Mouse (Mus musculus): ENCODE data around the gene Sh3glb1. TPM values are rescaled to one million over a fixed set of nuclear protein-coding genes. Genes with fewer than 3 reads are reported as not detected.
A peak's percentile ranks its signal among the peaks of the same experiment; 100 is the strongest.
"Not testable (repeated sequence)": the region's sequence is repeated elsewhere in the genome, so short reads cannot be mapped to it uniquely, and the experiment has no call there.

Gene Sh3glb1
- total RNA-seq (2022) = 10 to 100 TPM; 57.9 to 72.0 (median 62.5) TPM

GRCm38 (mm10) chr3:144719901-144720747 is at the start of gene Sh3glb1:
Sh3glb1 (minus strand) TSS chr3:144720335.
- peak; percentile 90 to 96 for DNase-seq (ENCODE audit: low spot score in 2 of 2)

- DNase-seq (ENCODE audit: low spot score in 2 of 2) = no peak
Observed at GRCm38 (mm10) chr3:144765161-144765560, 45.0 kb upstream of the Sh3glb1 start.

DNA sequence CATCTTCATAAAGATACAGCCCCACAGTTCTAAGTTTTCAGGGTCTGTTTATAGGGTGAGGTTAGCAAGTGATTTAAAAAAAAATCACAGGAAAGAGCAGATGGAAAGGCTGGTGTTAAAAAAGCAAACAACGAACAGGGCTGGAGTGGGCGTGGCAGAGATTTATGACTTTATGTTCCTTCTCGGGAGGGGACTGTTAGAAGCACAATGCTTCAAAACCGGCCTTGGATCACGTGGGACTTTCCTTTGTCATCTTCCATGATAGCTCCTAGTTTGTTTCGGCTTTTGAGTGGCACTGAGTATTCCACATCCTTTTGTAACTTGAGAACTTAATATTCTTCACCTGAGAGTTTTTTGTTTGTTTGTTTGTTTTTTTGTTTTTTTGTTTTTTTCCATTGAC is 41.3 kb upstream of the Sh3glb1 start:
- no peak for DNase-seq (ENCODE audit: low spot score in 2 of 2)

GRCm38 (mm10) chr3:144760592-144761309 is 40.6 kb upstream of the Sh3glb1 start, which contains the start of gene Clca3a1:
Clca3a1 (minus strand) TSS chr3:144760977.
- no peak for DNase-seq (ENCODE audit: low spot score in 2 of 2)

GRCm38 (mm10) chr3:144759719-144760118 is 39.6 kb upstream of the Sh3glb1 start:
- DNase-seq (ENCODE audit: low spot score in 2 of 2) = no peak

DNA sequence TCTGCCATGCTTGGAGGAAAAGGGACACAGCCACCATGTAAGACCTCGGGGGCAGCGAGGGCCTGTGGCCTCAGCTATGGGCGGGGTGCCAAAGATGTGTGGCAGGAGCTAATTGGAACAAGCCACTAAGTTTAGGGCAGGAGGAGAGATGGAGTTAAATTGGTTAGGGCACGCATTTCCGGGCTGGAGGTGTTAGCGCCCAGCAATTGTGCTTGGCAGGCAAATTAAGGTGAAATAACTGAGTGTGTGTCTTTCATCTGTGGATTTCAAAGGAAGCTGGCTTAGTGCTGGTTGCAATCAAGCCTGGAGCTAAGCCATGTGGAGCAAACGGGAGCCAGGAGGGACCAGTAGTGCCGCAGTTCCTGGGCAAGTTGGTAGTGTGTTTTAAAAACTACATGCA is 36.0 kb upstream of the Sh3glb1 start:
- DNase-seq (ENCODE audit: low spot score in 2 of 2) = not testable (repeated sequence)

DNA sequence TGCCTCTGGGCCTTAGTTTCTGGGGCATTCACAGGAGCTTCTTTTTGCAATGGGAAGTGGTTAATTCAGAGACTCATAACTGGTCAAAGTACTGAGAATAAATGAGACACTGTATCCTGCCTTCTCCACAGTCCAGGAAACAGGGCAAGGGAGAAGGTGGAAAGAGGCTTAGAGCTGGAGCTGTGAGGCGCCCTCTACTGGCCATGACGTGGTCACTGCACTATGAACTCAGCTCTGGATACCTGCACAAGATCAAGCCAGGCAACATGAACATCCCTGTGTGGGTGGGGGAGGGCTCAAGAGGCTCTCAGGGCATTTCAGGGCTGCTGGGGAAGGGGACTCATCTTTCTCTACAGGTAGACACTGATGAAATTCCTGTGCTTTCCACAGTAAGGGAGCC is 33.0 kb upstream of the Sh3glb1 start:
- DNase-seq (ENCODE audit: low spot score in 2 of 2) = no peak

DNA sequence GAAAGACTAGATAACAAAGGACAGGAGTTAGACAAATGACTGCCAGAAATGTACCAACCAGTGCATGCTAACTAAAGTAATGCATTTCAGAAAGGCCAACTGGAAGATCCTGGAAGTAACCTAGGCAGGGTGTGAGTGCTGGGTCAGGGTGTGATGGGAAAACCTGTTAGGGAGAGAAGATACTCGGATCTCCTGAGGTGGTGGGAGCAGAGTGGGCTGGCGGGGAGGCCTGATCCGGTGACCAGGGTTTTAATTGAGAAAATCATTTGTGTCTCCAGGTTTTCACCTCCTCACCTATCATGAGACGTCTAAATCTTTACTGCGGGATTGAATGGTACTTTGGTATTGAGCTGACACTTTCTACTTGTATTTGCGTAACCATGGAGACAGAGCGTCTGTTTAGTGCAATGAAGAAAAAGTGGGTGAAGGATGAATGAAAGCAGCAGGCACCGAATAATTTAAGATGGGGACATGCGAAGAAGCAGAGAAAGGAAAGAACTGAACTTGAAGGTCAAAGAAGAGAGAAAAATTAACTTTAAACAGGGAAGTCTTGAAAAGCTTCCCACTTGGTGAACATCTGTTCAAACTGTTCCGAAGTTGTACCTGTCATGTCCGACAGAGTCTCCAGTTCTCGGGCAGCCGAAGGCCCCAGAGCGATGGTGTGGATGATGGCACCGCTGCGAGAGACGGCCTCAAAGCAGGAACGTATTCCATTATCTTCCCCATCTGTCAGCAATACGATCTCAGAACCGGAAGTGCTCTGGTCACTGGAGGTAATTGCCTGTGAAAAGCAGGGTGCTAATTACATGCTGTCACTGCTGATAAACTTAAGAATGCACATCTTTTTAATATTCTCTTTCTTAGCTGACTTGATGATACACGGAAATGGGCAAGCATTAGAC is 29.2 kb upstream of the Sh3glb1 start:
- DNase-seq (ENCODE audit: low spot score in 2 of 2) = not testable (repeated sequence)

DNA sequence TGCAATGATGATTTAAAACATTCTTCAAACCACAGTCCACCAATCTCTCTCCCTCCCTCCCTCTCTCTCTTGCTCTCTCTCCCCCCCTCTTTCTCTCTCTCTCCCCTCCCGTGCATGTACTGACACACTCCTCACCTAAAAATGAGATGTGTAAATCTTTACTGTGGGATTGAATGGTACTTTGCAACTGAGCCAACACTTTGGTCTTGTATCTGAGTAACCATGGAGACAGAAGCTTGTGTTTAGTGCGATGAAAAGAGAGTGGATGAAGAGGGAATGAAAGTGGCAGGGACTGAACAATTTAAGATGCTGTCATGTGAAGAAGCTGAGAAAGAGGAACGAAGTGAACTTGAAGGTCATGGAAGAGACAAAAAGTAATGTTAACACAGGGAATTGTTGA is 27.6 kb upstream of the Sh3glb1 start:
- DNase-seq (ENCODE audit: low spot score in 2 of 2) = not testable (repeated sequence)

GRCm38 (mm10) chr3:144738396-144738795 is 18.3 kb upstream of the Sh3glb1 start:
- not testable (repeated sequence) for DNase-seq (ENCODE audit: low spot score in 2 of 2)

DNA sequence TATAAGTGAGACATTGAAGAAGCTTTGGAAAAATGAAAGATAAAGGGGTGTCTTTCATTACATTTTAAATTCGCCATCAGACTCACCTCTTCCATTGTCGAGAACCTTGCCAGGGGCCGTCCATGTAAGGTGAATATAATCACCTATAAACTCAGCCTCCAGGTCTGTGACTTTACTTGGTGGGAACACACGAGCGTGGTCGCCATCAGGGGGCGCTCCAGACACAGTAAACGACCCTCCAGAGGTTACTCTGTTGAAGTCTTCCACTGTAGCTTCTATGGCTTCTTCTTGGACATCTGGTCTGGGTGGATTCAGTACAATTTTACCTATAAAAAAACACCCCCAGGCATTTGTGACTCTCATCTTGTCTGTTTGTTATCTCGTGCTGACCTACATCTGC is 16.7 kb upstream of the Sh3glb1 start:
- peak in 1 of 2 experiments; percentile 38 for DNase-seq (ENCODE audit: low spot score in 2 of 2)

GRCm38 (mm10) chr3:144723455-144723854 is 3.3 kb upstream of the Sh3glb1 start:
- peak in 1 of 2 experiments; percentile 58 for DNase-seq (ENCODE audit: low spot score in 2 of 2)

DNA sequence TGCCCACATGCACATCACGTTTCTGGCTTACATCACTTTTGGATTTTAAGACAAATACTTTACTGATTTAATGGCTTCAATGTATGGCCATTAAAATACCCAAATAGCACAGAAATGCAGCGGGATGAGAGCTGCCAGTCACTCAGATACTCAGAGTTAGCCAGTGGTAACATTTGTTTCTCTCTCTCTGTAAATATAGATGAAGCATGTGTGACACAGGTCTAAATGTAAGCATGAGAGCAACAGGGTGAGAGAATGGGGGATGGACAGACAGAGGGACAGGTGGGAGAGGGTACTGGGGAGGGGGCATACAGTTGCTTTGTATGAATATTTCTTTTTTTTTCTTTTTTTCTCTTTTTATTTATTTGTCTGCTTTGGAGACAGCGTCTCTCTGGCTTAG is 2.4 kb upstream of the Sh3glb1 start:
- DNase-seq (ENCODE audit: low spot score in 2 of 2) = not testable (repeated sequence)

- DNase-seq (ENCODE audit: low spot score in 2 of 2) = no peak
Observed at GRCm38 (mm10) chr3:144721860-144722256, 1.7 kb upstream of the Sh3glb1 start.

DNA sequence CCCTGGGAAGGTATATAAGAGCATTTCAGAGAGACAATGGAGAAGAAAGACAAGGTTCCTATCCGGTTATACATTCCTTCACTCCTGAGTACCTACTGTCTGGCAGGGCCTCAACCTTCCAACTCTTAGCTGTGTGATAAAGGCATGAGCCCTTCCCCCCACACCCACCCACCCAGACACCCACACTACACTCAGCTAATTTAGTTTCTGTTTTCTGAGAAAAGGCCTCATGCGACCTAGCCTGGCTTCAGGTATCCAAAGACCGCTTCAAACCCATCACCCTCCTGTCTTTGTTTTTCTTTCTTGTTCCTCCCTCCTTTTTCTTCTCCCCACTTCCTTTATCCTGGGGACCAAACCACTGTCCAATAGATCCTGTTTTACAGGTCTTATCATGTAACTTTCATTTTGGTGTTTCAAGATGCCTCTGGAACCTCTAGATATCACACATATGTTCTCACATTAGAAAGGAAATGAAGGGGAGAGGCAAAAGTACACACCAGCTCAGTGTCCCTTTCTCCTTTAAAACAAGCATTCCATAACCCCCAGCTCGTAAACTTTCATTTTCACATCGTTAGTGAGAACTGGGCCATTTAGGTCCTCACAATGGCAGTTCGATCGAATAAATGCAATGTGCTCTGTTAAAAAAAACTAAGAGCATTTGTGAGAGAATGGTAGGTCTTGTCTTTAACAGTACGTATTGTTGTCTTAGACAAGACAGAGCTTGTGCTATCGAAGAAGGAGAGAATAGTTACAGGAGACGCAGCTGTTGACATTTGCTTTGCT is 1.1 kb upstream of the Sh3glb1 start:
- DNase-seq (ENCODE audit: low spot score in 2 of 2) = no peak

DNA sequence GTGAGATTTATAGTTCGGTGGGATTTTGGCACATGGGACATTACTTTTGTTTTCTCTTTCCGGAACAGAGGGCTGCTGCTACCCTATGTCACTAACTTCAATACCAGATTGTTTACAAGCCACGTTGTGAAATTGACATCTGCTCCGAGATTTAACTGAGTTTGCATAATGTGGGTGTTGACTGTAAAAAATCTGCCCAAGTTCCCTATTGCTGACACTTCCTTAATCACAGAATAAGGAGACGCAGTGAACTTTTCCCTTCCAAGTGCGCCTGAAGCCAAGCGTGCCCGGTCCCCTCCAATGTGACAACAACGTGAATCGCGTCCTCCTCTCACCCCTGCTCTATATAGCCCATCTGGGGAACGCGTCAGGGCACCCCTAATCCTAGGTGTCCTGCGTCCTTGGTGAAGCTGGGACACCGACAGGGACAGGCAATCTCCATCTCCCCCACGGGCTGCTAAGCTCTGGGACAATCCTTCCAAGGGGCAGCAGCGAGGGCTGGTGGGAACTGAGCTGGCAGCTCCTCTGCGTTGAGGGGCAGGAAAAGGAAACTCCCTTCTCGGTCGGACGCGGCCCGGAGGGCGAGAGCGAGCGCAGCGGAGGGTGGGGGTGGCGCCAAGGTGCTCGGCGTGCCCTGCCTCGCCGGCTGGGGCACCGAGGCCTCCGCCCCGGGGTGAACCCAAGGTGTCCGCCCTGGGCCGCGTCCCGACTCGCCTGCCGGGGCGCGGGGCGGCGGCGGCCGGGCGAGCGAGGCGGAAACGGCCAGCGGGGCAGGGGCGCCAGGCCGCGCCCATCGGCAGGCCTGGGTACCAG is 841 bp downstream of the Sh3glb1 start:
- peak; percentile 38 to 40 for DNase-seq (ENCODE audit: low spot score in 2 of 2)

- no peak for DNase-seq (ENCODE audit: low spot score in 2 of 2)
Observed at GRCm38 (mm10) chr3:144718706-144719087, 1.4 kb downstream of the Sh3glb1 start.

DNA sequence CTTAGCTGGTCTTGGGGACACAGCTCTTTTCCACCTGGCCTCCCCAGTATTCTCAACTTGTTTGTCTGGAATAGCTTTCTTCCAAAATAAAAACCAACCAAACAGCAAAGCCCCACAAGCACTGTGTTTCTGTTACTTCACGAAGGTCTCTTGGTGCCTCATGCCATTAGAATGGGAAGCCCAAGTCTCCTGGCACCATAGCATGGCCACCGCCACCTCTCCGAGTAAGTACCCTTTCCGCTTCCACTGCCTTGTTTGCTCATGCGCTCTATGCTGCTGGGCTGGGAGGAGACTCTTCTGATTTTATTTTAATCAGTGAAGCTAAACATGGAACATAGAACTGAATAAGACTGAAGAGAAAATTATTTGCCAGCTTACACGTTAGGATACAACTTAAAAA is 2.3 kb downstream of the Sh3glb1 start:
- DNase-seq (ENCODE audit: low spot score in 2 of 2) = no peak

DNA sequence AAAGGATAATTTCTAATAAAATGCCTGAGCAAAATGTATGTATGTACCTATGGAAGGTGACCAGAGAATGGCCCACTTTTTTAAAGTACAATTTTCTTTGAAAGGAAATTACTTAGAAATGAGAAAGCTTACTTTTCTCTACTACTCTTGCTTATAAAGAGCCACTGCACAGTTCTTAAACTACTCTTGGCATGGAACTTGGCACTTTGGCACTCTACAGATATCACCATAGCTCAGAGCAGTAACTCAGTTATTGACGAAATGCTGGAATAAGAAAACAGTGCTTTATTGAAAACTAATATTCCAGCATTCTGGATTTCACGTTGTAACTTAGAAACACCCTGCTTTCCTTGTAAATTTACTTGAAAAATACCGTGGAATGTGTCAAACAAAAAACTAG is 3.0 kb downstream of the Sh3glb1 start:
- no peak for DNase-seq (ENCODE audit: low spot score in 2 of 2)

GRCm38 (mm10) chr3:144715901-144716300 is 4.2 kb downstream of the Sh3glb1 start:
- no peak for DNase-seq (ENCODE audit: low spot score in 2 of 2)
